Mouse (Mus musculus): ENCODE measurements around the gene Psma7. TPM values are rescaled to one million over a fixed set of nuclear protein-coding genes. Genes with fewer than 3 reads are reported as not detected.

Psma7 gene
- polyA plus RNA-seq, 1 experiment from 2014 or later = 618 TPM

DNA sequence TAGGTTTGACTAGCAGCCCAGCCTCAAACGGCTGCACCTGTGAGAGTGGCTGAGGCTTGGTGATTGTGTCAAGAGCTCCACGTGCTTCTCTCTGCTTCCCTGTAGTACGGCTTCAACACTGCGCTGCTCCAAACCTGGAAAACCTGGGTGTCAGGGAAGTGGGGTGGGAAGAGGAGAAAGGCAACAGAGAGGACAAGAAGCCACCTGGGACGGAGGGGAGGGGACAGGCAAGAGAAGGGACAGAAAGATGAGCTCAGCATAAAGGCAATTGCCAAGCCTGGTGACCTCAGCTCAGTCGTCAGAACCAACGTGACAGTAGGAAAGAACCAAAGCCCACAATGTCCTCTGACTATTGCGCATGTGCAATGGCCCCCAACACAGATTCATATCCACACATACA lies 21.3 kb downstream of the Psma7 start:
- WGBS = 80% methylated on average over 8 of the region's 8 CpGs
- H3K4me2 ChIP-seq (replicated peaks) = no peak overlapping the region
- H3K4me1 ChIP-seq = peaks cover 15% of the 10 kb centered on the region; the same call in 1 of the 2 replicates

GRCm38 (mm10) chr2:180020091-180020661 lies 22.1 kb downstream of the Psma7 start:
- ATAC-seq (ENCODE audit: insufficient number of reproducible peaks, insufficient read depth, low FRiP score, low TSS enrichment) = no peak
- Histone ChIP-seq H3K9ac (no peak overlapping the region), H3K4me2 (replicated peaks) (no peak overlapping the region), H3K4me3 (no peak overlapping the region), H3K9me3 (no peaks in the 10 kb centered on the region), H3K36me3 (no peaks in the 10 kb centered on the region), H3K4me1 (peaks cover 15% of the 10 kb centered on the region; the same call in 1 of the 2 replicates), H3K27ac (no peak overlapping the region), H3K27me3 (peaks cover 20% of the 10 kb centered on the region; the same call in 1 of the 2 replicates)
- WGBS = 80% methylated on average over 7 of the region's 7 CpGs

More for the DNA sequence above, 21.3 kb downstream of the Psma7 start:
- H3K9ac ChIP-seq = no peak overlapping the region
- ATAC-seq (ENCODE audit: insufficient number of reproducible peaks, insufficient read depth, low FRiP score, low TSS enrichment) = no peak
- H3K4me3 ChIP-seq = no peak overlapping the region
- no peak overlapping the region for H3K27ac ChIP-seq
- H3K9me3 ChIP-seq = no peaks in the 10 kb centered on the region
- H3K27me3 ChIP-seq = peaks cover 20% of the 10 kb centered on the region; the same call in 1 of the 2 replicates
- no peaks in the 10 kb centered on the region for H3K36me3 ChIP-seq

DNA sequence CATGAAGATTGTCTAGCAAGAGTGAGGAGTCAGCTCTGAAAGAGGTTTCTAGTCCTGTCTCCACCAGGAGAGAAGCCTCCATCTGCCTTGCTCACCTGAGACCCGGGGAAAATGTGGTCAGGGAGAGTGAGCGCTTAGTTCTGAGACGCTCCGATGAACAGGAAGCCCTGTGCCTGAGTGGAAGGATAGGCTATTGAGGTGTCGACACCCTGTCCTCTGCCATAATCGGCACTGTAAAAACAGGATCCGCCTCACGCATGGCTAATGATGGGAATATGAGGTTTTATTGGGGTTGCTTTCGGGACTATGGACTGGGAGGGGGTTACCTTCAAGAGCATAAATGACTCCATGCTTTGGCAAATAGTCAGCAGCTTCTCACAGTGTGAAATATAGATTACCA lies 23.7 kb downstream of the Psma7 start:
- H3K4me1 ChIP-seq = peaks cover 11% of the 10 kb centered on the region; the same call in 1 of the 2 replicates
- 81% methylated on average over 9 of the region's 9 CpGs for WGBS

GRCm38 (mm10) chr2:180017632-180018031 lies 24.6 kb downstream of the Psma7 start:
- Histone ChIP-seq H3K9me3 (no peaks in the 10 kb centered on the region), H3K4me1 (peaks cover 11% of the 10 kb centered on the region; the same call in 1 of the 2 replicates), H3K4me3 (no peak overlapping the region), H3K27ac (no peak overlapping the region), H3K9ac (no peak overlapping the region; the same call in 1 of the 2 replicates), H3K36me3 (no peaks in the 10 kb centered on the region), H3K27me3 (peaks cover 10% of the 10 kb centered on the region; the same call in 1 of the 2 replicates), H3K4me2 (replicated peaks) (no peak overlapping the region)
- no peak for ATAC-seq (ENCODE audit: insufficient number of reproducible peaks, insufficient read depth, low FRiP score, low TSS enrichment)
- 66% methylated on average over 4 of the region's 4 CpGs for WGBS

More for the DNA sequence above, 23.7 kb downstream of the Psma7 start:
- no peaks in the 10 kb centered on the region for H3K36me3 ChIP-seq
- peaks cover 18% of the 10 kb centered on the region; the same call in 1 of the 2 replicates for H3K27me3 ChIP-seq
- no peak overlapping the region for H3K9ac ChIP-seq
- no peak overlapping the region for H3K27ac ChIP-seq
- no peak for ATAC-seq (ENCODE audit: insufficient number of reproducible peaks, insufficient read depth, low FRiP score, low TSS enrichment)
- H3K9me3 ChIP-seq = no peaks in the 10 kb centered on the region
- H3K4me3 ChIP-seq = no peak overlapping the region
- H3K4me2 ChIP-seq (replicated peaks) = no peak overlapping the region

DNA sequence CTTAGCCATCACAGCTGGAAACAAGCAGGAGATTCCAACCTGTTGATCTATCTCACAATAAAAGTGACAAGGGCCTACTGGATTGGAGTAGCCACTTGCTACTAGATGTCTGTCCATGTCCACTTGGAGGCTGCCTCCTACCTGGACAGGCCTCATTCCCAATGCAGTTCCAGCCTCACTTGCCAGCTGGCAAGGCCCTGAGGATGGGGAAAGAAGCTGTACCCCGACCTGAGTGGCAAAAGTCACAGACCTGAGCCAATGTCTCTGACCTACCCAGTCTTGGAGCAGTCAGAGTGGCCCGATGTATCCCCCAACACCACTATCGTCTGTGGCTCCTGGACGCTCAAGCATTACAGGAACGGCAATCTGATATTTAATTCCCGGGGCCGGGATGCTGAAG lies 28.5 kb downstream of the Psma7 start:
- Histone ChIP-seq H3K27ac (no peak overlapping the region), H3K4me3 (no peak overlapping the region), H3K9ac (no peak overlapping the region), H3K27me3 (no peaks in the 10 kb centered on the region), H3K9me3 (0 out of 2 replicates have a peak, but pooled peaks cover 3% of the 10 kb centered on the region), H3K4me1 (peaks cover 11% of the 10 kb centered on the region; the same call in 1 of the 2 replicates), H3K36me3 (no peaks in the 10 kb centered on the region), H3K4me2 (replicated peaks) (no peak overlapping the region)
- 82% methylated on average over 7 of the region's 7 CpGs for WGBS
- no peak for ATAC-seq (ENCODE audit: insufficient number of reproducible peaks, insufficient read depth, low FRiP score, low TSS enrichment)

DNA sequence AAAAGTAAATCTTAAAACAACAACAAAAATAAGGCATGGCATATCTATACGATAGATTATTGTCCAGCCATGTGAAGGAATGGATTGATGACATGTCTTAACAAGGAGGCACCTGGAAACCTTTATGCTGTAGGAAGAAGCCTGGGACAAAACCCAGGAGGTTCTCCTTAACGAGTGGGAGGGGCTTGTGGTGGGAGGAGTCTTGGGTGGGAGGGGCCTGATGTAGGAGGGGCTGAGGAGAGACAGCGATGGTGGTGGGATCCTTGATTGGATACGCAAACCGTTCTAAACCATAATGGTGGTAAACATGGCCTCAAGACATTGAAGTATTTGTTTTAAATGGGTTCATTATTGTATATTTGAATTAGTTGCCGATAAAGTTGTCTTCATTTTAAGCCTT lies 30.9 kb downstream of the Psma7 start:
- 84% methylated on average over 6 of the region's 6 CpGs for WGBS
- H3K4me3 ChIP-seq = no peak overlapping the region
- H3K4me1 ChIP-seq = no peaks in the 10 kb centered on the region
- ATAC-seq (ENCODE audit: insufficient number of reproducible peaks, insufficient read depth, low FRiP score, low TSS enrichment) = no peak
- H3K27me3 ChIP-seq = no peaks in the 10 kb centered on the region
- H3K9me3 ChIP-seq = 0 out of 2 replicates have a peak, but pooled peaks cover 3% of the 10 kb centered on the region
- no peak overlapping the region for H3K4me2 ChIP-seq (replicated peaks)
- H3K27ac ChIP-seq = no peak overlapping the region
- no peak overlapping the region for H3K9ac ChIP-seq
- H3K36me3 ChIP-seq = no peaks in the 10 kb centered on the region

DNA sequence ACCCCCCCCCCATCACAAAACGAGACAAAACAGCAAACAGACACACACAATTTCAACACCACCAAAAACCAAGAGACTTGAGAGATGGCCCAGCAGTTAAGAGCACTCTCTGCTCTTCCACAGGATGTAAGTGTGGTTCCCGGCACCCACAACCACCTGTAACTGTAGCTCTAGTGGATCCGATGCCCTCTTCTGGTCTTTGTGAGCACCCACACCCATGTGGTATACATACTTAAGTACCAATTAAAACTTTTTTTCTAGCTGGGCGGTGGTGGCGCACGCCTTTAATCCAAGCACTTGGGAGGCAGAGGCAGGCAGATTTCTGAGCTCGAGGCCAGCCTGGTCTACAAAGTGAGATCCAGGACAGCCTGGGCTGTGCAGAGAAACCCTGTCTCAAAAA lies 31.5 kb downstream of the Psma7 start:
- no peak for ATAC-seq (ENCODE audit: insufficient number of reproducible peaks, insufficient read depth, low FRiP score, low TSS enrichment)

DNA sequence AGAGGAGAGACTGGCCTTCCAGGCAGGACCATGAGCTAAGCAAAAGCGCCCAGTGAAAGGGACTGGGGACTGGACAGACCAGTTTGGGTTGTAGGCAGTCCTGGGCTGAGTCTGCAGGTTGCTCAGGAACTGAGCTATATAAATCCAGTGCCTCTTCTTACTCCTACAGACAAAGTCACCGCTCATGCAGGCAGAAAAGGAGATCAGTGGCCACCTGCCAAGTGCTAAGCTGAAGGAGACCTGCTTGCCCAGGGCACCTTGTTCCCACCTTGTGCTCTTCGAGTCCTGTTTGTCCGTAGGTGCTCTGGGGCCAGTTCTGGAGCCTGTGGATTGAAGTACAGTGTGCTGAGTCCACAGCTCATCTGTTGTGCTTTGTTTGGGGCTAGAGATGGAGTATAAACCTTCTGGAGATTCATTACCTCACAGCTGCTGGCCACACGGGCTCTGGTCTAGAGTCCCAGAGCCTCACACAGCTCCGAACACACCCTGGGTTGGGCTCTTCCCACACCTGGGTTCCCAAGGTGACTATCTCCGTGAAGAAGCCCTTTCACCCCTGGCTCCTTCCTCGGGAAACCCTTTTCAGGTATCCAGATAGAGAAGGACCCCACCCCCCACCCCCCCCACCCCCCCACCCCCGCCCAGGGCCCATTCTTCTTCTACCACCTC lies 35.7 kb downstream of the Psma7 start:
- WGBS = 45% methylated on average over 9 of the region's 9 CpGs
- H3K9me3 ChIP-seq = 0 out of 2 replicates have a peak, but pooled peaks cover 2% of the 10 kb centered on the region
- no peak overlapping the region for H3K27ac ChIP-seq
- no peaks in the 10 kb centered on the region for H3K27me3 ChIP-seq
- no peak overlapping the region for H3K4me2 ChIP-seq (replicated peaks)
- H3K4me3 ChIP-seq = no peak overlapping the region
- H3K4me1 ChIP-seq = no peaks in the 10 kb centered on the region
- ATAC-seq (ENCODE audit: insufficient number of reproducible peaks, insufficient read depth, low FRiP score, low TSS enrichment) = no peak
- H3K9ac ChIP-seq = no peak overlapping the region
- H3K36me3 ChIP-seq = no peaks in the 10 kb centered on the region

More for the DNA sequence above, 31.5 kb downstream of the Psma7 start:
- H3K27ac ChIP-seq = no peak overlapping the region
- H3K36me3 ChIP-seq = no peaks in the 10 kb centered on the region
- no peak overlapping the region for H3K9ac ChIP-seq
- no peaks in the 10 kb centered on the region for H3K27me3 ChIP-seq
- 92% methylated on average over 7 of the region's 7 CpGs for WGBS
- no peak overlapping the region for H3K4me2 ChIP-seq (replicated peaks)
- H3K4me1 ChIP-seq = no peaks in the 10 kb centered on the region
- H3K4me3 ChIP-seq = no peak overlapping the region
- 0 out of 2 replicates have a peak, but pooled peaks cover 3% of the 10 kb centered on the region for H3K9me3 ChIP-seq

- H3K27me3 ChIP-seq = no peaks in the 10 kb centered on the region
- H3K27ac ChIP-seq = no peak overlapping the region
- H3K36me3 ChIP-seq = no peaks in the 10 kb centered on the region
- ATAC-seq (ENCODE audit: insufficient number of reproducible peaks, insufficient read depth, low FRiP score, low TSS enrichment) = no peak
- no peaks in the 10 kb centered on the region for H3K9me3 ChIP-seq
- H3K4me3 ChIP-seq = no peak overlapping the region
- H3K4me2 ChIP-seq (replicated peaks) = no peak overlapping the region
- H3K4me1 ChIP-seq = no peaks in the 10 kb centered on the region
- WGBS = 55% methylated on average over 5 of the region's 5 CpGs
- H3K9ac ChIP-seq = no peak overlapping the region
Observed at GRCm38 (mm10) chr2:180005656-180006351, 36.4 kb downstream of the Psma7 start.

- 91% methylated on average over 9 of the region's 9 CpGs for WGBS
- H3K4me2 ChIP-seq (replicated peaks) = no peak overlapping the region
- H3K9me3 ChIP-seq = no peaks in the 10 kb centered on the region
- H3K27me3 ChIP-seq = no peaks in the 10 kb centered on the region
- H3K4me3 ChIP-seq = no peak overlapping the region
- no peaks in the 10 kb centered on the region for H3K36me3 ChIP-seq
- H3K4me1 ChIP-seq = no peaks in the 10 kb centered on the region
- no peak overlapping the region for H3K27ac ChIP-seq
- ATAC-seq (ENCODE audit: insufficient number of reproducible peaks, insufficient read depth, low FRiP score, low TSS enrichment) = no peak
- no peak overlapping the region for H3K9ac ChIP-seq
Observed at GRCm38 (mm10) chr2:180001635-180002034, 40.6 kb downstream of the Psma7 start.

- no peak overlapping the region for H3K4me3 ChIP-seq
- no peak overlapping the region for H3K27ac ChIP-seq
- no peak overlapping the region for H3K9ac ChIP-seq
- ATAC-seq (ENCODE audit: insufficient number of reproducible peaks, insufficient read depth, low FRiP score, low TSS enrichment) = no peak
- H3K4me2 ChIP-seq (replicated peaks) = no peak overlapping the region
- no peaks in the 10 kb centered on the region for H3K9me3 ChIP-seq
- WGBS = 73% methylated on average over 4 of the region's 4 CpGs
- no peaks in the 10 kb centered on the region for H3K4me1 ChIP-seq
- no peaks in the 10 kb centered on the region for H3K36me3 ChIP-seq
- no peaks in the 10 kb centered on the region for H3K27me3 ChIP-seq
Observed at GRCm38 (mm10) chr2:179998431-179998830, 43.8 kb downstream of the Psma7 start.

All from embryonic facial prominence, embryonic 12.5 days (tissue).